Mouse (Mus musculus) left cerebral cortex, adult 18-20 months (tissue): ENCODE data around the gene Fpr3. TPM values are rescaled to one million over a fixed set of nuclear protein-coding genes. Genes with fewer than 3 reads are reported as not detected.
A peak's percentile ranks its signal among the peaks of the same experiment; 100 is the strongest.
"Not testable (repeated sequence)": the region's sequence is repeated elsewhere in the genome, so short reads cannot be mapped to it uniquely, and the experiment has no call there.

Experiments
- DNase-seq, 2 experiments: peaks; one replicate each; pipeline ENCODE4 v3.0.0; 2021 to 2022; ENCODE audit warnings: low spot score in 2 of 2, mixed read lengths in 1 of 2
- total RNA-seq, 2 experiments: library from RNA; stranded (reverse); gene quantifications; 2 replicates each; pipeline ENCODE4 v1.2.3; 2021

The Fpr3 gene
- total RNA-seq, 2 experiments from 2014 or later: not detected

DNA sequence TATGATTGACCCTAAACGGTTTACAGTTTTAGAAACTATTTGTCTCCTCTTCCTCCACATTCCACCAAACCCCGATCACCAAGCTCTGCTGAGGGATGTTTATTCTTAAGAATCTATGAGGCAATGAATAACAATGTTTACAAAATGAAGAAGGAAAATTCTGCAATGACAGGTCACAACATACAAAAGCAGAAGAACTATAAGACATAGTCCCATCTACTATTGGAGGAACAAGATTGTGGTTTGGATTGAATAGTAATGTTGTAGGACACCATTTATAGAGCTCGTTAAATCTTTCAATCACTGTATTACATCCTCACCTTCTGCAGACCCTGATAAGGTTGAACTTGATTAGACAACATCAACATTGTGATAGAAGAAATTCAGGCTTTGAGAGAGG lies 5.0 kb upstream of the Fpr3 start:
- no peak for DNase-seq

- DNase-seq: no peak
Observed at GRCm38 (mm10) chr17:17883840-17884239, 3.8 kb upstream of the Fpr3 start, which contains the start of gene Fpr1. Gene Fpr1, minus strand, starts transcription at chr17:17883940.

DNA sequence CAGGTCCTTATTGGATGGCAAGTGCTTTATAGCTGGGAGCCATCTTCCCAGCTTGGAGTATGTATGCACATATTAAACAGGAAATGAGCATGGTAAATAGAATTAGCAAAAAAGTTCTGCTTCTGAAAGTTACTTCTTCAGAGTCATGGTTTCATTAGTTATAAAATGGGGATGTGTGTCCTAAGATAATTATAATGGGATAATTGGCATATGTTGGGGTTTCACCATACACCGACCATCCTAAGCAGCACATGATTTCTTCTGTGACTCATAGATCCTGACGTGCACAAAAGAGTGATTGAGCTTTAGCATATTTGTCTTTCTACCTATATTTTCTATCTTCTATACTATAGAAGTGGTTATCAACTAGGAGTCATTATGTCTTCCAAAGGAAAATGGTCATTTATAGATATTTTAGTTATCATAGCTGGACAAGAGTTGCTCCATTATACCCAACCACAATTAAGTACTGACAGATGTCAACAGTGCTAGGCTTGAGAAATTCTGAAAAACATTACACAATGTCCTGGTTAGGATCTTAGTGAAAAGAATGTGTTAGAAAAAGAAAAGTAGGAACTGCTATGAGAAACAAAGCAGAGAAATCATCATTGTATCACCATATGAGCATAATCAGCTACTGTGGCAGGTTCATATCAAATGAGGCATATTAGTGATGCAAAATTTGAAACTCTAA lies 2.2 kb downstream of the Fpr3 start:
- DNase-seq: no peak

GRCm38 (mm10) chr17:17896039-17896438 lies 8.4 kb downstream of the Fpr3 start:
- peak; percentile 25 to 54 for DNase-seq

GRCm38 (mm10) chr17:17899268-17899667 lies 11.6 kb downstream of the Fpr3 start:
- no peak for DNase-seq

GRCm38 (mm10) chr17:17900768-17901167 lies 13.1 kb downstream of the Fpr3 start:
- no peak for DNase-seq

GRCm38 (mm10) chr17:17909636-17910421 lies 22.2 kb downstream of the Fpr3 start:
- DNase-seq: peak; percentile 75 to 86

DNA sequence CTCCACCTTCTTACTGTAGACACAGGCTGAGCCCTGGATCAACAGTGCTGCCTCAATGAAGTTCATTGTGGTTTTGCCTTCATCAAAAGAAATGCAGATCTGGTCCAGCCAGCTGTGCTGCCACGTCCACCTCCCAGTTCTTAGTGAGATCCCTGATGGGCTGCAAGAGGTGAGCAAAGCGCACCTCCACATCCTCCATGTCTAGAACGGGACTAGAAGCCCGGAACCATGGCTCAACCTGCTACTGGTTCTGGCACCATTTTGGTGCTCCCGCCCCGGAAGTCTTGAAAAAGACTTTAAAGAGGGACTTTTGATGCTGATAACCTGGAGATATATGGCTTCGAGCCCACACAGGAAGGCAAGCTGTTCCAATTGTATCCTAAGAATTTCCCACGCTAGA lies 25.0 kb downstream of the Fpr3 start:
- not testable (repeated sequence) for DNase-seq

DNA sequence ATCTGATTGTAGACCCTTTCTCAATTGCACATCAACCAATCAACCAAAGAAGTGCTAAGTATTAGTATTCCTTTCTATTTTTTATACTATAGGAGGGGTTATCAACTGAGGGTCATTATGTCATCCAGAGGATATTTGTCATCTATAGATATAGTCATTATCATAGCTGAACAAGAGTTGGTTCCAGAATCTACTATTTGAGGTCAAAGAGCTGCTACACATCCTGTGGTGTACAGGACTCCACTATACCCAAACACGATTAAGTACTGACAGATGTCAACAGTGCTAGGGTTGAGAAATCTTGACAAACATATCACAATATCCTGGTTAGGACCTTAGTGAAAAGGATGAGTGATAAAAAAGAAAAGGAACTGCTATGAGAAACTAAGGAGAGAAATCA lies 29.7 kb downstream of the Fpr3 start:
- DNase-seq: no peak

- DNase-seq: no peak
Observed at GRCm38 (mm10) chr17:17917782-17918181, 30.1 kb downstream of the Fpr3 start.

DNA sequence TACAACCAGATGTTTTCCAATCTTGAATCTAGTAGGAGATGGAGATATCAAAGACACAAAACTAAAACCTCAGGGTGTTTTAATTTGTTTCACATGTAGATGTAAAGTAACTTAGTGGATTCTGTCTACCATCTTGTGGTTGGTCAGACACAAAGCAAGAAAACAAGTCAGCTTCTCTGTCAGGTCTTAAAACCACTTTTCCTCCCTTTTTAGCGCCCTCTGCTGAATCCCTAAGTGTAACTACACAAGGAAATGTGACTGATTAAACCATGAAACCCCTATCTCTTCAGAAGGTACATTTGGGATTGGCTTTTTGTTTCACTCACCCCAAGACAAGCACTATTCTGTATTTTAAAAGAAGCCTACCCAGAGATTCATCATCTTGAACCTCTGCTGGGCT lies 85.8 kb downstream of the Fpr3 start:
- DNase-seq: no peak

DNA sequence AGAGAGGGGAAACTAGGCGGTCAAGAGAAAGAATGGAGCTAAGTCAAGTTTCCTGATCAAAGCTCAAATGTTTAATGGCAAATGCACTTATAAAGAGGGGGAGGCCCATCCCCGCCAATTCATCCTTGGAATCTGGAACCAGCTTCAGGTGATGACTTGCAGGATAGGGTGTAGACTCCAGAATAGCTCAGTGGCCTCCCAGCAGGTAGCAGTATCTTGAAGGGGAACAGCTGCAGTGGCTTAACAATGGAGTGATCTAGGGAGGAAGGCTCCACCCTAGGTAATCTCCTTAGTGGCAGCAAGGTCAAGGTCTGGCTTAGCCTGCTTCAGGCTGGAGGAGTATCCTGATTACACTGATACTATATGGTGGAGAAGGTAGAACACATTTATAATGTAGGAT lies 93.6 kb downstream of the Fpr3 start:
- not testable (repeated sequence) for DNase-seq

DNA sequence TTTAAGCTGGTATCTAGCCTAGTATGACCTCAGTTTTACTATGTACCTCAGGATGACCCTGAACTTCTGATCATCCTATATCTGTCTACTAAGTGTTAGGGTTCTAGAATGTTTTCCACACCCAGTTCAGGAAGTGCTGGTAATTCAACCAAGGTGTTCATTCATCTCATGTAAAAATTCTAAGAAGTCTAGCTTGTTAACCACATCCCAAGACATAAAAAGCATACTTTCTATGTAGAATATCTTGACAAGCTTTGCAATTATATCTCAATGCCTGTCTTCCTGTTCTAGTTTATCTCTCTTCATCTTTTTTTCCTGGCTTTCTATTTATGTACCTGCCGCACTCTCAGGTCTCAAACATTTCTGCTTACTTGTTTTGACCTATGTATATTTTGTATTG lies 117.1 kb downstream of the Fpr3 start:
- DNase-seq: no peak

Other genes with a start within 250 kb of the Fpr3 start
- not detected for gene Vmn2r90, start 184.1 kb upstream of the Fpr3 start, total RNA-seq
- gene Spaca6, start 60.7 kb upstream of the Fpr3 start, total RNA-seq: 10 to 100 TPM; 81.6 to 81.8 TPM
- 1 to 10 TPM in 1 of 2 experiments, under 1 TPM in 1; 0.67 to 1.4 TPM for gene Has1, start 32.6 kb upstream of the Fpr3 start, total RNA-seq
- gene Fpr1, start 3.9 kb upstream of the Fpr3 start, total RNA-seq: not detected
- not detected for gene Fpr2, start within 50 bp of the Fpr3 start, total RNA-seq
- gene Fpr-rs4, start 133.9 kb downstream of the Fpr3 start, total RNA-seq: not detected
- not detected for gene Vmn2r124, start 161.6 kb downstream of the Fpr3 start, total RNA-seq
- not detected for gene Vmn2r91, start 197.2 kb downstream of the Fpr3 start, total RNA-seq